Mouse (Mus musculus): ENCODE measurements at regions not wholly inside any gene's neighbourhood (a gene's known extent, or its start where the extent isn't known, plus 50 kb on each side); places are given as distances from the start of the nearest gene placed in this dataset.

GRCm38 (mm10) chr16:8311996-8312395 is 112.9 kb downstream of the Tmem114 start:
- TF ChIP-seq EP300 (IDR thresholded peaks at IDR 0.05; ENCODE audit: low read depth) (no peak), CTCF (IDR thresholded peaks at IDR 0.05; ENCODE audit: low read depth) (no peak)
